Comparison of ENCODE assay signal across 18 mouse cellular contexts in the genomic region with DNA sequence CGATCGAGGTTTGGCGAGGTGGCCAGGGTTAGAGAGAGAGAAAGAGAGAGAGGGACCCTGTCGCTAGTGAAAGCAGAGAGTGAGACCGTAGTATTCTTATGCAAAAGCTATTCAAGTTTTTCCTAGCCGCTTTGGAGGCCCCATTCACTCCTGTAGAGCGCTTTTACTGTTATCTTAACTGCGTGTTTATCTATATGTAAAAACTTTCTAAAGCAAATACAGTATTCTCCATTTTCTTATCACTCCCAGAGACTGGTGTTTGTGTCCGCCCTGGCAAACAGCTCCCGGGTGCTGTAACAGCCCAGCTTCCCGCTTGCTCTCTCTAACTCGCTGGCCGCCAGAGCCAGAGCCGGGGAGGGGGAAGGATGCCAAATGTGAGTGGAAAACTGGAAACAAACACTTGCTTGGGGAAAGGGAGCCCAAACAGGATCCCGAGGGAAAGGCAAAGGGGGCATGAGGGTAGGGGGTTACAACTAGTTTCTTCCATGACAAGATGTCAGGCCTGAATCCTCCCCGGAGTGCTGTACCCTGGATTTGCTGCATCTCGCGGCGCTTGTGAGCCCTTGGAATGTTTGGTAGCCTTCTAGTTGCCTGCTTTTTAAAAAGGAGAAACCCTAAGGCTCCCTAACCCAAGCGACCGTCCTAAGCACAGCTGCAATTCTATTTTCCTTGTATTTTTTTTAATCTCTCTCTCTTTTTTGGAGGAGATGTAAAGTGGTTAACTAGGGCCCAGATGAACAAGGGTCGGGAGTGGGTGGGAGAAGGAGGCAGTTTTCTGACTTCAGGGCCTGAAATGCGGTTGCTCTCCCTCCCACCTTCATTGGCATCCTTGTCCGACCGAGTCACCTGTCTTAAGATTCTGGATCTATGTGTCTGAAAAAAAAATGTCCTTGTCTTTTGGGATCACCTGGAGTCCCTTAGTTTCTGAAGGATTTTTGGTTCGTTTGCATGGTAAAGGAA. TPM values are rescaled to one million over a fixed set of nuclear protein-coding genes. Genes with fewer than 3 reads are reported as not detected.
A peak's percentile ranks its signal among the peaks of the same experiment; 100 is the strongest.
DNase-seq lines count a peak whose midpoint lies in the region; ATAC-seq lines count a peak whose summit lies in the region.
"Had no signal": no experiment of that assay in that cellular context is flagged by ENCODE, and none has a peak within 500 bp of the region (broad histone marks: within the 10 kb centered on the region; RNA-seq: fewer than 3 reads in every experiment).

No protein-coding gene starts in this region.

- H3K4me2 ChIP-seq in intestine, embryonic 14.5 days (ENCODE audit: low read length), result no peak overlapping the region
- no peak overlapping the region for H3K4me2 ChIP-seq in intestine, embryonic 16.5 days (ENCODE audit: low read depth, low read length)
- H3K4me2 ChIP-seq in embryonic facial prominence, embryonic 12.5 days (replicated peaks), result peak overlapping the region; percentile 32
- H3K4me2 ChIP-seq: liver, embryonic 15.5 days; stomach, embryonic 15.5 days had no signal

- H3K36me3 ChIP-seq in intestine, embryonic 14.5 days (ENCODE audit: control insufficient read depth, insufficient read depth, low read length), result no peaks in the 10 kb centered on the region
- H3K36me3 ChIP-seq in intestine, embryonic 16.5 days (ENCODE audit: control insufficient read depth, insufficient read depth, low read length), result no peaks in the 10 kb centered on the region
- no peaks in the 10 kb centered on the region for H3K36me3 ChIP-seq in embryonic facial prominence, embryonic 12.5 days
- H3K36me3 ChIP-seq: liver, embryonic 15.5 days; stomach, embryonic 15.5 days had no signal

- H3K27me3 ChIP-seq in intestine, embryonic 14.5 days (replicated peaks; ENCODE audit: control insufficient read depth, insufficient read depth, low read length), result peaks cover 100% of the 10 kb centered on the region
- peaks cover 83% of the 10 kb centered on the region for H3K27me3 ChIP-seq in intestine, embryonic 16.5 days (replicated peaks; ENCODE audit: control insufficient read depth, insufficient read depth, low read length)
- peaks cover 93% of the 10 kb centered on the region for H3K27me3 ChIP-seq in embryonic facial prominence, embryonic 12.5 days

- no peak overlapping the region for H3K9ac ChIP-seq in intestine, embryonic 14.5 days (ENCODE audit: low read length)
- H3K9ac ChIP-seq in intestine, embryonic 16.5 days (ENCODE audit: low read depth, low read length), result no peak overlapping the region
- H3K9ac ChIP-seq in embryonic facial prominence, embryonic 12.5 days, result peak overlapping the region; percentile 24; the same call in 1 of the 2 replicates
- H3K9ac ChIP-seq: liver, embryonic 15.5 days; stomach, embryonic 15.5 days had no signal

- H3K4me3 ChIP-seq in intestine, embryonic 14.5 days (ENCODE audit: low read depth, low read length), result no peak overlapping the region
- no peak overlapping the region for H3K4me3 ChIP-seq in intestine, embryonic 16.5 days (ENCODE audit: low read length)
- peak overlapping the region; percentile 18 for H3K4me3 ChIP-seq in embryonic facial prominence, embryonic 12.5 days
- H3K4me3 ChIP-seq: liver, embryonic 15.5 days; stomach, embryonic 15.5 days had no signal

- no peaks in the 10 kb centered on the region for H3K9me3 ChIP-seq in intestine, embryonic 14.5 days (ENCODE audit: control insufficient read depth, low read length)
- H3K9me3 ChIP-seq in intestine, embryonic 16.5 days (ENCODE audit: control insufficient read depth, low read length), result no peaks in the 10 kb centered on the region
- H3K9me3 ChIP-seq in embryonic facial prominence, embryonic 12.5 days, result no peaks in the 10 kb centered on the region
- H3K9me3 ChIP-seq: liver, embryonic 15.5 days; stomach, embryonic 15.5 days had no signal

- no peaks in the 10 kb centered on the region for H3K4me1 ChIP-seq in intestine, embryonic 14.5 days (replicated peaks; ENCODE audit: control insufficient read depth, insufficient read depth, low read length)
- H3K4me1 ChIP-seq in intestine, embryonic 16.5 days (ENCODE audit: control insufficient read depth, insufficient read depth, low read length), result peaks cover 10% of the 10 kb centered on the region
- H3K4me1 ChIP-seq in embryonic facial prominence, embryonic 12.5 days, result peaks cover 24% of the 10 kb centered on the region
- H3K4me1 ChIP-seq: liver, embryonic 15.5 days had no signal

- peak; percentile 67 for DNase-seq in intestine, embryonic 14.5 days (ENCODE audit: low spot score)
- DNase-seq in large intestine, adult 2 months (ENCODE audit: low read depth, low spot score), result peak; percentile 3
- DNase-seq in retina, embryonic 14.5 days (ENCODE audit: low spot score), result peak; percentile 49
- no peak for DNase-seq in thymus, postnatal 36 days
- no peak for DNase-seq in kidney, adult 9 months
- DNase-seq: adrenal gland, postnatal 36 days; cerebellum, adult 2 months; gastrocnemius, postnatal 25 days; kidney, postnatal 36 days had no signal

- no peak for ATAC-seq in intestine, embryonic 14.5 days (replicated peaks; ENCODE audit: low FRiP score, low TSS enrichment, low read depth)
- no peak for ATAC-seq in intestine, embryonic 16.5 days
- no peak for ATAC-seq in embryonic facial prominence, embryonic 12.5 days (ENCODE audit: insufficient number of reproducible peaks, insufficient read depth, low FRiP score, low TSS enrichment)
- ATAC-seq in megakaryocyte, adult 5-6 weeks (ENCODE audit: poor library complexity, severe bottlenecking), result no peak
- ATAC-seq: CD4-positive, CD25-positive, alpha-beta regulatory T cell, adult 4 months; intestine, postnatal 0 days had no signal

- no peak overlapping the region for H3K27ac ChIP-seq in intestine, embryonic 14.5 days (ENCODE audit: low read depth)
- no peak overlapping the region for H3K27ac ChIP-seq in intestine, embryonic 16.5 days (ENCODE audit: low read length)
- no peak overlapping the region for H3K27ac ChIP-seq in embryonic facial prominence, embryonic 12.5 days
- H3K27ac ChIP-seq: liver, embryonic 15.5 days; stomach, embryonic 15.5 days had no signal

- under 1% methylated on average over 26 of the region's 26 CpGs for WGBS in intestine, embryonic 14.5 days
- WGBS in intestine, embryonic 16.5 days, result 2% methylated on average over 26 of the region's 26 CpGs
- WGBS in embryonic facial prominence, embryonic 12.5 days, result 2% methylated on average over 26 of the region's 26 CpGs
- WGBS in large intestine, adult 2 months, result 3% methylated on average over 26 of the region's 26 CpGs

RNA-seq across cellular contexts. Expression of a gene that starts 11.9 kb away (rescaled TPM):
- not detected in 2 replicates for polyA plus RNA-seq in intestine, embryonic 14.5 days (2014; fragmentation: Nextera tagmentation; extraction: Ambion mirVana)
- polyA plus RNA-seq in intestine, embryonic 16.5 days (2015; fragmentation: Nextera tagmentation; extraction: Ambion mirVana), result not detected in 2 replicates
- polyA plus RNA-seq in embryonic facial prominence, embryonic 12.5 days (2016; fragmentation: Nextera tagmentation; extraction: Ambion mirVana), result 8.9 and 9.8 TPM in 2 replicates
- not detected in 2 replicates for polyA plus RNA-seq in large intestine, adult 2 months (2012; rRNA removed)
- not detected in 2 replicates for total RNA-seq in megakaryocyte, adult 5-6 weeks (2015)
- total RNA-seq in megakaryocyte, adult 5-6 weeks (2017), result not detected in 2 replicates
- total RNA-seq: adrenal gland, postnatal 36 days; gastrocnemius, postnatal 25 days had no signal
- polyA plus RNA-seq: heart, embryonic 16.5 days; intestine, postnatal 0 days; liver, embryonic 15.5 days; neural tube, embryonic 14.5 days; stomach, embryonic 15.5 days had no signal

Comparison
In these comparisons a context has a peak if more than half of its experiments do, and no peak if none do; other contexts are left out.
1. DNase-seq: peak in intestine, embryonic 14.5 days (single experiment), large intestine, adult 2 months (single experiment) and retina, embryonic 14.5 days (single experiment); none in thymus, postnatal 36 days (0 of 2) and kidney, adult 9 months (single experiment).